Mouse (Mus musculus) embryo, embryonic 10.5 days (tissue): Measurements from ENCODE around the gene Krt222.

ENCODE experiments used
- DNase-seq: peaks from one replicate; pipeline ENCODE4 v3.0.0-alpha.2; 2015; ENCODE audit warnings: low spot score

Krt222 gene

GRCm38 (mm10) chr11:99238468-99238867 lies 5.4 kb downstream of the Krt222 start:
- DNase-seq = no peak

GRCm38 (mm10) chr11:99231049-99231816 lies 12.7 kb downstream of the Krt222 start:
- peak; percentile 14 for DNase-seq

GRCm38 (mm10) chr11:99230261-99231048 lies 13.4 kb downstream of the Krt222 start, which contains the start of gene Smarce1:
Gene Smarce1 (minus strand): TSS chr11:99231017.
- DNase-seq = peak; percentile 81

GRCm38 (mm10) chr11:99229641-99230260 lies 14.1 kb downstream of the Krt222 start:
- peak; percentile 59 for DNase-seq

- no peak for DNase-seq
These were observed 17.6 kb downstream of the Krt222 start for GRCm38 (mm10) chr11:99226298-99226697.

- no peak for DNase-seq
These were observed 20.6 kb downstream of the Krt222 start for GRCm38 (mm10) chr11:99223310-99223709.

- no peak for DNase-seq
These were observed 22.1 kb downstream of the Krt222 start for GRCm38 (mm10) chr11:99221811-99222210.

GRCm38 (mm10) chr11:99217248-99217986 lies 26.5 kb downstream of the Krt222 start:
- no peak for DNase-seq

GRCm38 (mm10) chr11:99216181-99216580 lies 27.7 kb downstream of the Krt222 start:
- DNase-seq = no peak

- DNase-seq = no peak
These were observed 31.2 kb downstream of the Krt222 start for GRCm38 (mm10) chr11:99212693-99213092.

GRCm38 (mm10) chr11:99211964-99212363 lies 31.9 kb downstream of the Krt222 start:
- no peak for DNase-seq

GRCm38 (mm10) chr11:99208105-99208669 lies 35.7 kb downstream of the Krt222 start:
- peak; percentile 7 for DNase-seq

- no peak for DNase-seq
These were observed 36.4 kb downstream of the Krt222 start for GRCm38 (mm10) chr11:99207449-99207848.

- peak; percentile 51 for DNase-seq
These were observed 36.9 kb downstream of the Krt222 start for GRCm38 (mm10) chr11:99206954-99207353.

- peak; percentile 73 for DNase-seq
These were observed 54.7 kb downstream of the Krt222 start for GRCm38 (mm10) chr11:99189154-99189582.

- no peak for DNase-seq
These were observed 56.5 kb downstream of the Krt222 start for GRCm38 (mm10) chr11:99187348-99187747.

- no peak for DNase-seq
These were observed 57.0 kb downstream of the Krt222 start for GRCm38 (mm10) chr11:99186836-99187235.
